Mouse (Mus musculus) cerebellum, postnatal 4 days (tissue): Measurements from ENCODE around the gene Ryr2.
"Not testable (repeated sequence)": the region's sequence is repeated elsewhere in the genome, so short reads cannot be mapped to it uniquely, and the experiment has no call there.

Source experiments
- DNase-seq, 2 experiments: peaks; one replicate each; pipeline ENCODE4 v3.0.0; 2022; ENCODE audit warnings: low spot score in 2 of 2, mixed read lengths in 1 of 2

The Ryr2 gene

DNA sequence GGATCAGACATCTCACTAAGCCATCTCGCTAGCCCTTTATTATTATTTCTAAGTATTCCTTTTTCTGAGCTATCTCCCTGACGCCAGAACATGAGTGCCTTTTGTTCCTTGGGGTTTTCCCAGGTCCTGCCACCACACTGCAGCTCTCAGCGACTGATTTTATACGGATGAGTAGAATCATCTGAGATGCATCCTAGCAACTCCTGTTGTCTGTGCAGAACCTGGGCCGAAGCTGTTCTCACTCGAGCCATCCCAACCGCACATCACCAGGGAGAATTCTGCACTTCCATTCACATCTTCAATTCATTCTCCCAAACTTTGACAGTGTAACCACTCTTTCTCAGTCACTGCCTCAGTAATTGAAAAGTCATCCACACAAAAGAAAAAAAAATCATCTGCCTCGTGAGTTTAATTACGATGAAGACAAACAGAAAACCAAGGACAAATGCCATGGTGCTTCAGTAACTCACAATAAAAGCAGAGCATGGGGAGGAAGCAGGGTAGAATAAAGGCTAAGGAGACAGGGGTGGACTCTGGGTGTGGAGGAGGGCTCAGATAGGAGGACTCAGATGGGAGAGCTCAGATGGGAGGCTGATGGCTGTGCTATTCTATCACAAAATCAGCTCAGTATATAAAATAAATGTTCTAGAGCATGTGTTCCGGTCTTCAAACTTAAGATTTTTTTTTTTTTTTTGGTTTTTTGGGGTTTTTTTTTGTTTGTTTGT lies 226.1 kb downstream of the Ryr2 start:
- no peak for DNase-seq

DNA sequence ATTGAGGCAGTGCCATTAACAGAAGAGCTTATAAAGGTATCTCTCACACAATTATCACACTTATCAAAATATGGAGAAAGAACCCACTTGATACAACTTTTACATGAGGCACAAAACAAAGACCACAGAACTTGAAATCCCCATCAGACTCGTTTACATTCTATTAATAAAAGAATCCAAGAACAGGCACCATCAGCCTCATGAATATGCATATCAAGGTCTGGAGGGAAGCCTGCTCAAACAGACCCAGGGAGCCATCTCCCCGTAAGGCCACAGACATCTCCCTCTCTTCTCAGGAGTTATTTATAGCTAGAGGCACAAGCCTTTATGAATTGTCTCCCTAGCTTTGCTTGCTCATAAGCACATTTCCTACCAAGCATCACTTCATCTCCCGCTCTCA lies 227.7 kb downstream of the Ryr2 start:
- DNase-seq = no peak

GRCm38 (mm10) chr13:11874852-11875251 lies 231.9 kb downstream of the Ryr2 start:
- no peak for DNase-seq

- DNase-seq = no peak
Observed at GRCm38 (mm10) chr13:11869971-11870370, 236.8 kb downstream of the Ryr2 start.

DNA sequence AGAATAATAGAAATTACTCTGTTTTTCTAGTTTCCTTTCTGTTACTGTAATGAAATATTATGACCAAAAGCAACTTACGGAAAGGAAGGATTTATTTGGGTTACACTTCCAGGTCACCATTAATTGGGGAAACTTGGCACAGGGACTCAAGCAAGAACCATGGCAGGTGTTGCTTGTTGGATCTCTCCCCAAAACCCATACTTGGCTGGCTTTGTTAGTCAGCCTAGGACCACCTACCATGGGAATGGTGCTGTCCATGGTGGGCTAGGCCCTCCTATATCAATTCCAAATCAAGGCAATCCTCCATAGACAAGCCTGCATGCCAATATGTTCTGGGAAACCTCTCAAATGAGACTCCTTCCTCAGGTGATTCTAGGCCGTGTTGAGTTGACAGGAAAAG lies 237.3 kb downstream of the Ryr2 start:
- no peak for DNase-seq

DNA sequence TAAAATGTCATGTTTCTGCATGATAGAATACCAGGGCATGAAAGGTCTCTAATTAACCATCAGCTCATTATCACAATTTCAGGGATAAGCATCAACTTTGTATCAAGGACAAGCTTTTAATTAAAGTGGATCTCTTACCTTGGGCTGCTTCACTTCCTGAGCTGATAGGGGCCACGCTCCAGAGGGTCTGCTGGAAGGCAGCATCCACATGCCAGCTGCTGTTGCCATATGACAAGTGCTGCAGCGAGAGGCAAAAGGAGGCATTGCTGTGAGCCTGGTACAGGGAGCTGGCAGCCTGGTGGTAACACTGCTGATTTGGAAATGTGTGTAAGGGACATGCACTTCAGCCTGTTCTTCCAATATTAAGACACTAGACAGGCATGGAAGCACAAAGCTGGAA lies 237.8 kb downstream of the Ryr2 start:
- peak in 1 of 2 experiments; percentile 30 for DNase-seq

DNA sequence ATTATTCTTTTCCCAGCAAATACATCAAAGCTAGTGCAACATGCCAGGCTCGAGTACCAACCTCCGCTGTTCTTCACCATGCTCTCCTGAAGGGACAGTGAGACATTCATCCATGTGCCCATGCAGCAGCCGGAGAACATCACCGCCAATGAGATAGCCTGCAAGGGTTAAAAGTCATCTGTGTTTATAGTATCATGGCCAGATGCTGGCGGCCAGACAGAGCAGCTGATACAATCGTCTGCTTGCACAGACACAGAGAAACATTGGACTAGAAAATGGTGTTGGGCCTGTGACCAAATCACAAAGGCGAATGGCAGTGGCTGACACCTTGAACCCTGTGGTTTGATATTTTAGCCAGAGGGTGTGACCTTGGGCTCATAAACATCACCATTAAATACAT lies 238.7 kb downstream of the Ryr2 start:
- no peak for DNase-seq

- DNase-seq = no peak
Observed at GRCm38 (mm10) chr13:11865261-11865660, 241.5 kb downstream of the Ryr2 start.

- DNase-seq = no peak
Observed at GRCm38 (mm10) chr13:11851691-11852090, 255.1 kb downstream of the Ryr2 start.

GRCm38 (mm10) chr13:11843889-11844288 lies 262.9 kb downstream of the Ryr2 start:
- DNase-seq = no peak

GRCm38 (mm10) chr13:11837870-11838269 lies 268.9 kb downstream of the Ryr2 start:
- no peak for DNase-seq

DNA sequence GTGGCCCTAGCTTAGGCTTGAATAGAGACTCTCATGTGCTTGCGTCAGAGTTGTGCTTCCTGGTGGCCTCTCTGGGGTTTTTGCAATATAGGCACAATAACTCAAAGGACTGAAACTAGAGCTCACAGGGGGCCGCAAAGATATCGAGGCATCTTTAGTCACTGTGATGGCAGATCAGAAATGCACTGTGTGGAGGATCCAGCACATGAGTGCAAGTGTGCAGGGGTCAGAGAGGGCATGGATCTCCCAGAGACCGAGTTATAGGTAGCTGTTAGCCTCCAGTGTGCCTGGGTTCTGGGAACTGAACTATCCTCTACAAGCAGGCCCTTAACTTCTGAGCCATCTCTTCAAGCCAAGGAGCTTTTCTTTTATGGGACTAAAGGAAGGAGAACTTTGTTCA lies 269.6 kb downstream of the Ryr2 start:
- no peak for DNase-seq

DNA sequence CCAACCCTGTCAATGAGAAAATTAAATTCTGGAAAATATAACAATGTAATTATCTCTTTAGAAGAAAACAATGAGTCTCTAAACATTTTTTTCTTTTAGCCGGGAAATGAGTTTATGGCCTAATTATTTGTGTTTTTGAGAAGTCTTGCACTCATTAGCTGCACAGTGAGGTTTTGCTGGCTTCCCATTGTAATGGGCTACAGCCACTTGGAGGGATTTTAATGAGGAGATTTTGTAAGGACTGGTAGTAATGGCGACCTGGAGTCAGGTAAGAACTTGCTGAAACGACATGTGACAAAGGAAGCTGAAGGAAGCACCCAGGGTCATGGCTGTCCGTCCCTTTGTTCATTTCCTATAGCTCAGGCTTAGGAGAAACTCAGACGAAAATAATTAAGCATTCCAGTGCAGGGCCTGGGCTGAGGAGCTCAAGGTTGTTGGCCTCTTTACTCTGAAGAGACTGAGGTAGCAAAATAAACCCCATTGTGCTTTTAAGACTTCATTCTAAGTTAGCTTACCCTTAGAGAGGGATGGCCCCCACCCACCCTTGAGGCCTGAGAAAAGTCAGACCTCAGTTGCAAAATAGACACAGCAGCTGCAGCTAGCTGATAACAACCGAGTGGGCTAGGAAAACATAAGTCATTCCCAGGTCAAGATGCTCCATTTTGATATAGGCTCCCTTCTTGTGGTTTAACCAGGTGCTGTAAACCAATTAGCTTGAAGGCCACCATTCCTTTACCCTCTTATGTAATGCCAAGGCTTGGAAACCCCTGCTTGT lies 270.3 kb downstream of the Ryr2 start:
- no peak for DNase-seq

DNA sequence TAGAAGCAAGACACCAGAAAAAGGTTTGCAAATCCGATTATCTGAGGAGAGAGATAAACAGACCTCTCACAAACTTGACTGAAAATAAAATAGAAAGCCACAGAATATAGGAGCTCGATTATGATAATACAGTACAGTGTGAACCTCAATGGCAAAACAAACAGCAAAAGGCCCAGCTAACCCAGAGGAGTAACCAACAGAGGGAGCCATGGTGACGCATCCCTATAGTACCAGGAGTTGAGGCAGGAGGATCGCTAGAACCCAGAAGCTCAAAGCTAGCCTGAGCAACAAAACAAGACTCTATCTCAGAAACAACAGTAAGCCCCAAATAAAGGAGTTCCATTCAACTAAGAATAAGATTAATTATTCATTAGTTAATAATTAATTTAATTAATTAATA lies 275.5 kb downstream of the Ryr2 start:
- no peak for DNase-seq

- no peak for DNase-seq
Observed at GRCm38 (mm10) chr13:11825563-11826226, 281.1 kb downstream of the Ryr2 start.

- no peak for DNase-seq
Observed at GRCm38 (mm10) chr13:11818723-11819122, 288.0 kb downstream of the Ryr2 start.

DNA sequence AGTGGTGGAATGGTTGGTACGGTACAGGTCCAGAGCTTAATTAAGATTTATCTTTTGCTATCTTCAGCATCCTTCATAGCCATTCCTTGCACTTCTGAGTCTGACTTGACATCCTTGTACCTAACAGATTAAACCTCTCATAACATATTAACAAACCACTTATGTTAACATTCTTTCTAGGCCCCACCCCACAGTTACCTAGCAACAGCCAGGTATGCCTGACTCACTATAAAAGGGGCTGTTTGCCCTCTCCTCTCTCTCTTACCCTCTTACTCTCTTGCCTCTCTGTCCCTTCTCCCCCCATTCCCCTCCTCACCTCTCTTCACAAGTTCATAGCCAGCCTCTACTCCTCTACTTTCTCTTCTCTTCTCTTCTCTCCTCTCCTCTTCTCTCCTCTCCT lies 297.4 kb downstream of the Ryr2 start:
- DNase-seq = not testable (repeated sequence)

DNA sequence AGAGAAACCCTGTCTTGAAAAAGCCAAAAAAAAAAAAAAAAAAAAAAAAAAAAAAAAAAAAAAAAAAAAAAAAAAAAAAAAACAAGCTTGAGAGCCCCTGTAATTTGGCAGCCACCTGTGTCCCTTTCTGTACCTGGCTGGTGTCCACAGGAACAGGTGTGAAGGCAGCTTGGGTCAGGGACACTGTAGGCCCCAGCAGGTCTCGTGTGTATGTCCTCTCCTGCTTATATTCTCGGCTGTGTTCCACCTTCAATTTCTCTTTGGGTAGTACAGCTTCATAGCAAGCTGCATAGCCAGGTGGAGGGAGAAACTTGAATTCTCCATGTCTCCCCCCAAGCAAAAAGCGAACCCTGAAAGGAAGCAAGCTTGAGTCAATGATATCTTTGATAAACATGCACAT lies 314.2 kb downstream of the Ryr2 start:
- DNase-seq = no peak

DNA sequence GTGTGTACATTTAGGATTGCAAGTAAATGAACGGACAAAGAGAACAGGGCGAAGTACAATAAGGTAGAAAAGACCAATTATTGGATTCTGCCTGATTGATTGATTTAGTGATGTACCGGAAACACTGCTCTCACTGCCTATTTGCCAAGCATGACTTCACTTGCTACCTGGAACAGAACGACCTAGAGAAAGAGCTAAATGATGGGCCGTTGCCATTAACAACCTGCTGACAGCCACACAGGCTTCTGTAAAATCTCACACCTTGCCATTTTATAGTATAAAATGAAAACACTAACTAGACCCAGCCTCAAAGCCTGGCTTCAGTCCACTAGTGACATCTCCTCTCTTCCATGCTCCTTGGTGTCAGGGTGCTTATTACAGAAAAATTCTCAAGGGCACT lies 316.2 kb downstream of the Ryr2 start:
- no peak for DNase-seq

DNA sequence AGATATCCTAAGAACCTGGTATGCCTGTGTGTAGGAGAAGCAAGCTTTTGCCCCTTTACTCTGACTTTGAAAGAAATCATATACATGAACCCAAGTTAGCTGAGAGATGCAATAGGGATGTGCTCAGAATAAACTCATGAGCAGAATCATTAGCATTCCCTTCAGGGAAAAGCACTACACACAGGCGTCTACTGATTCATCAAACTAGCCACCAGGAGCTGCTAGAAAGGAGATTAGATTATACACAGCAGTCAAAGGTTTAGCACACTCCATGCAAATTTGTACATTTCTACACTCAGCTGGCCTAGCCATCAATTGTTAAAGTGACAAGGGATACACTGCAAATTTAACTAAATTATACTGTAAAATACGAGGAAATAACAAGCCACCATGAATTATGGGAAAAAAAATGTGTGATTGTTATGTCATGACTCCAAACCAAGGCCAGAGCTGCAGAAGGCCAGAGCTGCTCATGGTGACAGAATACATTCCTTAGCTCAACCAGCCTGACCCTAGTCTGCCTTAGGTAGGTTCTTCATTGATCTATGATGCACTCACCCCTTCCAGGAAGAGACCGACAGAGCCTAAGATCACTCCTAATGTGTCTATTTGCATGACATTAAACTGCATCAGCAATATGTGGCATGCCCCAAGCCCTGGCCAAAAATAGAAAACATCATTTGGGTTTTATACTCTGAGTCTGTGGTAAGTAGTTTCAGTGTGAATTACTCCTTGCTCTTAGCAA lies 324.2 kb downstream of the Ryr2 start:
- no peak for DNase-seq

GRCm38 (mm10) chr13:11781065-11781464 lies 325.7 kb downstream of the Ryr2 start:
- no peak for DNase-seq

GRCm38 (mm10) chr13:11777726-11778125 lies 329.0 kb downstream of the Ryr2 start:
- no peak for DNase-seq
